Mouse (Mus musculus): ENCODE results near the gene Gdf10. TPM values are rescaled to one million over a fixed set of nuclear protein-coding genes. Genes with fewer than 3 reads are reported as not detected.
A peak's percentile ranks its signal among the peaks of the same experiment; 100 is the strongest.

Gdf10 gene
- polyA plus RNA-seq, 1 experiment from 2014 or later, result 16.1 TPM

GRCm38 (mm10) chr14:33903199-33903598 lies 20.2 kb upstream of the Gdf10 start:
- no peak for ATAC-seq (ENCODE audit: low FRiP score, low read depth)
- no peaks in the 10 kb centered on the region for H3K27me3 ChIP-seq
- WGBS, result 84% methylated on average over 1 of the region's 1 CpGs
- no peak overlapping the region for H3K4me2 ChIP-seq
- H3K4me3 ChIP-seq, result no peak overlapping the region
- no peaks in the 10 kb centered on the region for H3K36me3 ChIP-seq
- H3K9me3 ChIP-seq, result no peaks in the 10 kb centered on the region
- no peaks in the 10 kb centered on the region for H3K4me1 ChIP-seq (replicated peaks)
- H3K27ac ChIP-seq (replicated peaks), result no peak overlapping the region
- no peak overlapping the region for H3K9ac ChIP-seq

GRCm38 (mm10) chr14:33904851-33905250 lies 18.5 kb upstream of the Gdf10 start:
- Histone ChIP-seq H3K4me2 (no peak overlapping the region), H3K4me3 (no peak overlapping the region), H3K9me3 (no peaks in the 10 kb centered on the region), H3K27ac (replicated peaks) (no peak overlapping the region), H3K9ac (no peak overlapping the region), H3K4me1 (replicated peaks) (no peaks in the 10 kb centered on the region), H3K36me3 (no peaks in the 10 kb centered on the region), H3K27me3 (no peaks in the 10 kb centered on the region)
- no peak for ATAC-seq (ENCODE audit: low FRiP score, low read depth)

- Histone ChIP-seq H3K36me3 (no peaks in the 10 kb centered on the region), H3K4me1 (replicated peaks) (0 out of 2 replicates have a peak, but pooled peaks cover 3% of the 10 kb centered on the region), H3K4me2 (no peak overlapping the region), H3K9me3 (no peaks in the 10 kb centered on the region), H3K4me3 (no peak overlapping the region), H3K27me3 (peaks cover 7% of the 10 kb centered on the region; the same call in 1 of the 2 replicates), H3K9ac (no peak overlapping the region), H3K27ac (replicated peaks) (no peak overlapping the region)
- ATAC-seq (ENCODE audit: low FRiP score, low read depth), result no peak
- WGBS, result 33% methylated on average over 3 of the region's 3 CpGs
These were observed 9.7 kb upstream of the Gdf10 start for GRCm38 (mm10) chr14:33913727-33914126.

- H3K9me3 ChIP-seq, result no peaks in the 10 kb centered on the region
- H3K27me3 ChIP-seq, result peaks cover 11% of the 10 kb centered on the region; the same call in 1 of the 2 replicates
- H3K4me2 ChIP-seq, result no peak overlapping the region
- no peak overlapping the region for H3K4me3 ChIP-seq
- H3K9ac ChIP-seq, result no peak overlapping the region
- no peak overlapping the region for H3K27ac ChIP-seq (replicated peaks)
- H3K36me3 ChIP-seq, result no peaks in the 10 kb centered on the region
- 0 out of 2 replicates have a peak, but pooled peaks cover 7% of the 10 kb centered on the region for H3K4me1 ChIP-seq (replicated peaks)
- no peak for ATAC-seq (ENCODE audit: low FRiP score, low read depth)
- WGBS, result 89% methylated on average over 9 of the region's 9 CpGs
These were observed 9.2 kb upstream of the Gdf10 start for GRCm38 (mm10) chr14:33914206-33914605.

- Histone ChIP-seq H3K4me1 (replicated peaks) (peaks cover 41% of the 10 kb centered on the region), H3K4me3 (no peak overlapping the region), H3K4me2 (peak overlapping the region; percentile 24; the same call in 1 of the 2 replicates), H3K27ac (replicated peaks) (peak overlapping the region; percentile 17), H3K9ac (no peak overlapping the region), H3K27me3 (peaks cover 63% of the 10 kb centered on the region), H3K36me3 (no peaks in the 10 kb centered on the region), H3K9me3 (no peaks in the 10 kb centered on the region)
- ATAC-seq (ENCODE audit: low FRiP score, low read depth), result no peak
- WGBS, result 15% methylated on average over 14 of the region's 14 CpGs
These were observed 2.4 kb upstream of the Gdf10 start for GRCm38 (mm10) chr14:33920727-33921559.

GRCm38 (mm10) chr14:33922771-33923167 lies 618 bp upstream of the Gdf10 start:
- Histone ChIP-seq H3K27ac (replicated peaks) (no peak overlapping the region), H3K4me1 (replicated peaks) (peaks cover 41% of the 10 kb centered on the region), H3K4me2 (peak overlapping the region; percentile 97), H3K27me3 (peaks cover 63% of the 10 kb centered on the region), H3K4me3 (peak overlapping the region; percentile 60), H3K9ac (peak overlapping the region; percentile 46; the same call in 1 of the 2 replicates), H3K36me3 (no peaks in the 10 kb centered on the region), H3K9me3 (no peaks in the 10 kb centered on the region)
- no peak for ATAC-seq (ENCODE audit: low FRiP score, low read depth)
- 13% methylated on average over 8 of the region's 8 CpGs for WGBS

- Histone ChIP-seq H3K4me2 (no peak overlapping the region), H3K36me3 (no peaks in the 10 kb centered on the region), H3K27ac (replicated peaks) (no peak overlapping the region), H3K4me3 (no peak overlapping the region), H3K9ac (no peak overlapping the region), H3K4me1 (replicated peaks) (no peaks in the 10 kb centered on the region), H3K27me3 (no peaks in the 10 kb centered on the region; the same call in 1 of the 2 replicates), H3K9me3 (no peaks in the 10 kb centered on the region)
- 65% methylated on average over 17 of the region's 17 CpGs for WGBS
- no peak for ATAC-seq (ENCODE audit: low FRiP score, low read depth)
These were observed 8.5 kb downstream of the Gdf10 start for GRCm38 (mm10) chr14:33931853-33932252.

- no peaks in the 10 kb centered on the region for H3K36me3 ChIP-seq
- no peak overlapping the region for H3K27ac ChIP-seq (replicated peaks)
- ATAC-seq (ENCODE audit: low FRiP score, low read depth), result no peak
- H3K4me1 ChIP-seq (replicated peaks), result no peaks in the 10 kb centered on the region
- H3K4me3 ChIP-seq, result no peak overlapping the region
- no peak overlapping the region for H3K9ac ChIP-seq
- H3K9me3 ChIP-seq, result no peaks in the 10 kb centered on the region
- 70% methylated on average over 10 of the region's 10 CpGs for WGBS
- no peaks in the 10 kb centered on the region; the same call in 1 of the 2 replicates for H3K27me3 ChIP-seq
- H3K4me2 ChIP-seq, result no peak overlapping the region
These were observed 9.7 kb downstream of the Gdf10 start for GRCm38 (mm10) chr14:33932935-33933703.

GRCm38 (mm10) chr14:33933778-33934317 lies 10.5 kb downstream of the Gdf10 start:
- H3K9ac ChIP-seq, result no peak overlapping the region
- no peaks in the 10 kb centered on the region for H3K36me3 ChIP-seq
- H3K27me3 ChIP-seq, result no peaks in the 10 kb centered on the region; the same call in 1 of the 2 replicates
- WGBS, result 41% methylated on average over 5 of the region's 5 CpGs
- no peak overlapping the region for H3K4me2 ChIP-seq
- H3K27ac ChIP-seq (replicated peaks), result no peak overlapping the region
- H3K9me3 ChIP-seq, result no peaks in the 10 kb centered on the region
- ATAC-seq (ENCODE audit: low FRiP score, low read depth), result no peak; the same call in 1 of the 2 replicates
- no peak overlapping the region for H3K4me3 ChIP-seq
- no peaks in the 10 kb centered on the region for H3K4me1 ChIP-seq (replicated peaks)

GRCm38 (mm10) chr14:33939117-33939516 lies 15.7 kb downstream of the Gdf10 start:
- Histone ChIP-seq H3K4me3 (no peak overlapping the region), H3K9ac (no peak overlapping the region), H3K36me3 (no peaks in the 10 kb centered on the region), H3K27ac (replicated peaks) (no peak overlapping the region), H3K27me3 (no peaks in the 10 kb centered on the region), H3K9me3 (no peaks in the 10 kb centered on the region), H3K4me2 (peak overlapping the region; percentile 39), H3K4me1 (replicated peaks) (no peaks in the 10 kb centered on the region)
- 27% methylated on average over 9 of the region's 9 CpGs for WGBS
- peak; percentile 68; the same call in 1 of the 2 replicates for ATAC-seq (ENCODE audit: low FRiP score, low read depth)

GRCm38 (mm10) chr14:33940739-33941138 lies 17.4 kb downstream of the Gdf10 start, which contains the start of gene Gdf2:
TSS of gene Gdf2 (plus strand) at chr14:33941039.
- Histone ChIP-seq H3K4me1 (replicated peaks) (no peaks in the 10 kb centered on the region), H3K9me3 (no peaks in the 10 kb centered on the region), H3K27ac (replicated peaks) (no peak within 1 kb of the TSS), H3K9ac (no peak within 1 kb of the TSS), H3K27me3 (no peaks in the 10 kb centered on the region), H3K36me3 (no peaks in the 10 kb centered on the region), H3K4me3 (no peak within 1 kb of the TSS), H3K4me2 (no peak within 1 kb of the TSS)
- ATAC-seq (ENCODE audit: low FRiP score, low read depth), result no peak
- WGBS, result 77% methylated on average over 8 of the region's 8 CpGs

GRCm38 (mm10) chr14:33942222-33942621 lies 18.8 kb downstream of the Gdf10 start:
- Histone ChIP-seq H3K9me3 (no peaks in the 10 kb centered on the region), H3K9ac (no peak overlapping the region)
- 80% methylated on average over 5 of the region's 5 CpGs for WGBS

More at GRCm38 (mm10) chr14:33942222-33942621, 18.8 kb downstream of the Gdf10 start:
- Histone ChIP-seq H3K27ac (replicated peaks) (no peak overlapping the region), H3K4me3 (no peak overlapping the region), H3K4me2 (no peak overlapping the region), H3K36me3 (no peaks in the 10 kb centered on the region), H3K4me1 (replicated peaks) (no peaks in the 10 kb centered on the region), H3K27me3 (no peaks in the 10 kb centered on the region)
- ATAC-seq (ENCODE audit: low FRiP score, low read depth), result no peak

Measured in hindbrain, embryonic 15.5 days (tissue).